Mouse (Mus musculus) natural killer cell, adult 2 months (primary cell): Measurements from ENCODE around the gene Cactin.
A peak's percentile ranks its signal among the peaks of the same experiment; 100 is the strongest.

Source experiments
- DNase-seq, 2 experiments: peaks; one replicate each; pipeline ENCODE4 v3.0.0; 2022; ENCODE audit warnings: low spot score in 2 of 2

Cactin gene

DNA sequence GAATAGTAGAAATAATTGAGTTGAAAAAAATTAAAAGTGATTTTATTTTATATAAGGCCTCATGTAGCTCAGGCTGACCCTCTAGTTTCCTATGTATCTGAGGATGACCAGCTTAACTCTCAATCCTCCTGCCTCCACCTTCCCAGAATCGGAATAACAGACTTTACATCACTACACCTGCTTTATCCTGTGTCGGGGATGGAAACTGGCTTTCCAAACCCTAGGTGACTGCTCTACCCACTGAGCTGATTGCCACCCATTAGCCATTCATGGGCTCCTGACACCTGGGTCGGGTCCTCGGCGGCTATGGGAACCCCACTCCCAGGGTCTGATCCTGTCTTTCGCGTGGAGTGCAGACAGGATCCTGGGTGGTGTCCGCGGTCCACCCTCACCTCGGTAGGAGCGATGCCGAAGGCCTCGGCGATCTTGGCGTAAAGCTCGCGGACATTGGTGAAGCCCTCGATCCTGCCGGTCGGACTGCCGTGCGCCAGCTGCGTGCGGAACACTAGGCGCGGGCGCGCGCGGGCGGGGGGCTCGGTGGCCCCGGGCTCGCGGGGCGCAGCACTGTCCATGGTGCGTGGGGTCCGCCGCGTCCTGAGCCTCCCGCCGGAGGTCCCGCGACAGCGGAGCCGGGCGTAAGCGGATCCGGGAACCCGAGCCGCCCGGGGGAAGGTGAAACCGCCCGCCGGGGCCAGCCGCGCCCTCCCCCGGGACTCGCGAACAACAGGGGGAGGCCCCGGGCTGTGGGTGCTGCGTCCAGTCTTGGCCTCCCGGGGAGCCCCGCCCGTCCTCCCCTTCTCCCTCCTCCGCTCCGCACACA is 22.0 kb downstream of the Cactin start, which contains the start of gene Gipc3:
Gene Gipc3, minus strand, starts transcription at position 581 of the 820 bp plus-strand sequence.
- no peak for DNase-seq

DNA sequence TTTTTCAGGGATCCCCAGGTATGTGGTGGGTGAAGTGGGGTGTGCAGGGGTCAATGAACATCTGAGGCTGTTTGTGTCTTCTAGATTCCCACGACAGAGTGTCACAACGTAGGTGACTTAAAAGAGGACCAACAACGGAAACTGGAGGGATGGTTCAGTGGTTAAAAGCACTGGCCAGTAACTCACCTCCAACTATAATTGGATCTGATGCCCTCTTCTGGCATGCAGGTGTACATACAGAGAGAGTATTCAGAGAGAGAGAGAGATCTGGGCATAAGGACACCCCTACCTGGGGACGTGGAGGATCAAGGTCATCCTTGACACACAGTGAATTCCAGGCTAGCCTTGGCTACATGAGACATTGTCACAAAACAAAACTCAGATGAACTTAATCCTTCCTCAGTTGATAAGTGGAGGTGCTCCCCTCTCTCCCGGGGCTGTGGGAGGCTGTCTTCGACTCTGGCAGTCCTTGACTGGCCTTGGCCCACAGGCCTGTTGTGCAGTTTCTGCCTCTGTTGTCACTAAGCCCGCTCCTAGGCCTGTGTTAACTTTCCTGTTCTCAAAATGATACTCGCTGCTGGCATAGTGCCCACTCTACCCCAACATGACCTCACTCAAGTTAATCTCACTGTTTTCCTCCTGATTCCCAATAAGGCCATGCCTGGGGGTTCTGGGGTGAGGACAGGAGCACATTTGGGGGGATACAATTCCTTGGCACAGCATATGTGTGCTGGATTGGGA is 23.7 kb downstream of the Cactin start:
- peak; percentile 21 to 47 for DNase-seq

DNA sequence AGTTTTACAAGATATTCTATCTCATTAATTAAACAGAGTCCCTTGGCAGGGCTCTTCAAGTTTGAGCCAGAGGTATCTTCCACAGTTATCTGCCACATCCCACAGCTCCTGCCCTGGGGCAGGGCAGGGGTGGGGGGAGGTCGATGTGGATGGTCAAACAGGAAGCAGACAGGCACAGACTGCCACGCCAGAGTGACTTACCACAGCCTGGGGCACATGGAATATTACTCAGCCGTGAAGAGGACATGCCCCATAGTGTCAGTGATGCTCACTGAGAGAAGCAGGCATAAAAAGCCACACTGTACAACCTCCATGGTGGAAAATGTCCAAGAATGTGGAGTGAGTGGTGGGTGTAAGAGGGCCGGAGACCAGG is 24.2 kb downstream of the Cactin start:
- no peak for DNase-seq

DNA sequence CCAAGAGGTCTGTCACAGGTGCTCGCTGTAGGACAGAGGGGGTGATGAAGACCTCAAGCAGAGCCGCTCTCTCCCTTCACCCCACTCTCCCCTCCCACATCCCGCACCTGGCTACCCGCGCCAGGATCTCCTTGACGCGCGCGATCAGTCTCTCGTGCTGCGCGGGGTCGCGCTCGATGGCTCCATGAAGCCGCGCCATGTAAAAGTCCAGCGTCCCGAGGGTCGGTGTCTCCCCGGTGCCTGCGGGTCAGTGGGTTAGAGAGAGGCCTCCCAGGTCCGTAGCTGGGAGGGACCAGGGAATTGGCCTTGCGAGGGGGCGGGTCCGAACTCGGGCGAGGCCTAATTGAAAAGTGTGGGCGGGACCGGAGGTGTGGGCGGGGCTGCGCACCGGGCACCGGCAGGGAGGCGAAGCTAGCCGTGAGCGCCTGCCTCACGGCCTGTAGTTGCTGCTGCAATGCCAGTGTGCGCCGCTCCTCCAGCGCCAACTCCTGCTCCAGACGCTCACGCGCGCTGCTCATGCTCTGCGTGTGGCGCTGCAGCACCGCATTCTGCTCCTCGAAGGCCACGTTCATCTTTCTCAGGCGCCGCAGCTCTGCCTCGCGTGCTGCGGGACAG is 25.7 kb downstream of the Cactin start:
- peak; percentile 44 to 59 for DNase-seq

DNA sequence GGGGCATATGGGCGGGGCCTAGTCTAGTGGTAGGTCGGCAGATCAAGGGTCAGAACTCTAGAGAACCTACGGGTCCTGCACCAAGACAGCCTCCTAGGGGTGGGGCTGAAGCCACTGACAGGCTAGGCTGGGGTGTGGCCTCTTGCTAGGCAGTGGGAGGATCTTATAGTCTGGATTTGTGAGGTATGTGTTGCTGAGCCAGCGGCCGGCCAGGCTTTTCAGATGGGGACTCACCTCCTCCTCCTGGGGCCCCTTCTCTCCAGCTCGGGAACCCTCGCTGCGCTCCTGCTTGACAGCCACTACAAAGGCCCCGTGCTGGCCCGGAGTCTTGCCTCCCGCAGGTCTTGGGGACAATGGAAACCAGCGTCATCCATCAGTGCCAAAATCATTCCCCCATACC is 28.2 kb downstream of the Cactin start:
- DNase-seq: no peak

DNA sequence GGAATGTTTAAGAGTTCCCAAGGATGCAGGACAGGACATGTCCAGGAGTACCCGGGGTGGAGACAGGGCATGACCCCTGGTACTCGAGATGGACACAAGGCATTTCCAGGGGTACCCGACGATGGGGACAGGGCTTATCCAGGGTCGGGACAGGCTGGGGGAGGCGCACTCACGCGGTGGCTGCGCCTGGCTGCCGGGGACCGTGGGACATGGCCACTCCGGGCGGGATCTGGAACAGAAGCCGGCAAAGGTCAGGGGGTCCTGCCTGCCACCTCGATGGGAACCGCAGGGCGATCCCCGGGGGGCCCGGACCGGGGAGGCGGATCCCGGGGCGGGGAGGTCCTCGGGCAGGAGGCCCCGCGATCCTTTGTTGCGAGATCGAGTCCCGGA is 29.1 kb downstream of the Cactin start:
- DNase-seq: no peak

DNA sequence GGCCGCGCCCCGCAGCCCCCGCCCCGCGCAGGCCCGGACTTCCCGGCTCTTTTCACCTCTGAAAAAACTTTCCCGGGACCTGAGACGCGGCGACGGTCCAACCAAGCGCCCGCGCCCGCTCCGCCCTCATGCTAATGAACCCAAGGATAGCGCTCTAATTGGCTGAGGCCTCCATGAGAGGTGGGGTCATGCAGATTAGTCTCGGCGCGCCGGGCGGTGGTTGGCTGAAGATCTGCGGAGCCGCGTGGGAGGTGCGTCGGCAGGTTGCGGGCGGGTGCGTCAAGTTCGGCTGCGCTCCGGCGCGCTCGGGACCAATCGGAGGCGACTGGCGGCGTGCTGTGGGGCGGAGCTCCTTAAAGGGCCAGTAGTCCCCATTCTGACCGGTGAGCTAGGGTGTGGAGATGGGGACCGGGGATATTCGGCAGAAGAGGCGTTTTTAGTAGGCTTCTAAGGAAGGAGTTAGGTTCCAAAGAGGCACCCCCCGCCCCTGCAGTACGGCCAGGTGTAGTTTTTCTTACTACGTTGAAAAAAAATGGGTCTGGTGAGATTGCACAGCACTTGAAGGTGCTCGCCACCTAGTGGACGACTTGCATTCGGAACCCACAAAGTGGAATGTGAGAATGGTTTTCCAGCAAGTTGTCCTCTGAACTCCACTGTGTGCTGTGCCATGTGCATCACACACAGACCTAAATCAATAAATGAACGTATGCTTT is 29.6 kb downstream of the Cactin start, which contains the start of gene Hmg20b:
Gene Hmg20b, minus strand, starts transcription at position 130 of the 713 bp plus-strand sequence.
- DNase-seq: peak; percentile 98 to 99

DNA sequence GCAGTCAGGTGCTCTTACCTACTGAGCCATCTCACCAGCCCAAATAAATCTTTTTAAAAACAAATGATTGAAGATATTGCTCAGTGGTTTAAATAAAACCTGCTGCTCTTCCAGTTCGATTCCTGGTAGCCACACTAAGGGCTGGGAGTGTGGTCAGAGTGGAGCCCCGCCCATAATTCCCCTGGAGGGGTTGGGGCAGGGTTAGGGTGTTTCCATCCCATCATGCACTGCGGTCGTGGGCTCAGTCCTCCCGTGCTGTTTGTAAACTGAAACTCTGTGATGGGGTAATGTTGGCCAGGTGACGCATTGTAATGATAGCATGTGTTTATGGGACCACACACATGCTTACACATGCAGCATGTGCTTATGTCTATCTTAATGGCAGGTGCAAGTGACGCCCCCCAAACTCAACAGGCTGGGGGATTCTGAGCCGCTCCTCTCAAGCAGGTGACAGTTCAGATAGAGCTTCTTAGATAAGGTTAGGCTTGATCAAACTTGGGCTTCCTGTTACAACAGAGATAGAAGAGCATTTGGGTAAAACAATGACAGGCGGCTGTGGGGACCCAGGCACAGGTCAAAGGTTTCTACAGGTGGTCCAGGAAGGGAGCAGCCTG is 30.9 kb downstream of the Cactin start:
- peak in 1 of 2 experiments; percentile 44 for DNase-seq

DNA sequence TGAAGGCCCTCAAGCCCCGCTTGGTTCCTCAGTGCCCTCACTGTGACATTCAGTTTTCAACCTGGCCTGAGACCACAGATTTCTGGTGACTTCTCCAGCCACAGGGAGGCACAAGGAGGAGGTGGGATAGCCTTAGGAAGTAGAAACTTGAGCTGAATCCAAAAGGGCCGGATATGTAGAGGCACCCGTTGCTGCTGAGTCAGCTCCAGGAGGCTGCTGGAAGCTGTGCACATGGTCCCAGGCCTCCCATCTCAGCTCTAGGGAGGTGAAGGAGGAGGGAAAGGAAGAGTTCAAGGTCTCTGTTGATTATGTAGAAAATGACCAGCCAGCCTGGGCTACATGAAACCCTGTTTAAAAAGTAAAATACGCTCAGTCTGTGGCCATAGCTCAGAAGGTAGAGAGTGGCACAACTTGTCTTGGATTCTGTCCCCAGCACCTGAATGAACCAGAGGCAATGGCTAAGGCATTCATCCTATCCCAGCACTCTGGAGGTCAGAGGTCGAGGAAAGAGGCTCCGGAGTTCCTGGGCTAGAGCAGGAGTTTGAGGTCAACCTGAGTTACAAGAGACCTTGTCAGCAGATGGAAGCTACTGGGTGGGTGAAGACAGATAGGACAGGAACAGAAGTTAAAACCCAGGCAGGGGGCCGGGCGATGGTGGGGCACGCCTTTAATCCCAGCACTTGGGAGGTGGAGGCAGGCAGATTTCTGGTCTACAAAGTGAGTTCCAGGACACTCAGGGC is 34.0 kb downstream of the Cactin start:
- no peak for DNase-seq

DNA sequence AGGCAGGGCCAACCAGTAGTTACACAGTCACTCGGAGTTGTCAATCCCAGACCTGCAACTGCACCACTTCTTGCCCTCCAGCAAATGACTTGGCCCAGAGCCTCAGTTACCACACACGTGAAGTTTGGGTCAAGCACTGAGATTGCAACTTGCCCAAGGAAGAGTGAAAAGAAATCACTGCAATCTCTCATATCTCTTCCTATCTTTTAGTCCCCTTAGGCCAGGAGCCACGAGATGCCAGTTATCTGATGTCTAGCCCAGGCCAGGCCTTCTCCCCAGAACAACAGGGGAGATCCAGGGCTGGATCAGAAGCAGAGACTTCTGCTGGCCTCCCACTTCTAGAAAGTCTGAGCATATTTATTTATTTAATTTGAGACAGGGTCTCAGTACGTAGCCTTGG is 34.6 kb downstream of the Cactin start:
- DNase-seq: no peak

DNA sequence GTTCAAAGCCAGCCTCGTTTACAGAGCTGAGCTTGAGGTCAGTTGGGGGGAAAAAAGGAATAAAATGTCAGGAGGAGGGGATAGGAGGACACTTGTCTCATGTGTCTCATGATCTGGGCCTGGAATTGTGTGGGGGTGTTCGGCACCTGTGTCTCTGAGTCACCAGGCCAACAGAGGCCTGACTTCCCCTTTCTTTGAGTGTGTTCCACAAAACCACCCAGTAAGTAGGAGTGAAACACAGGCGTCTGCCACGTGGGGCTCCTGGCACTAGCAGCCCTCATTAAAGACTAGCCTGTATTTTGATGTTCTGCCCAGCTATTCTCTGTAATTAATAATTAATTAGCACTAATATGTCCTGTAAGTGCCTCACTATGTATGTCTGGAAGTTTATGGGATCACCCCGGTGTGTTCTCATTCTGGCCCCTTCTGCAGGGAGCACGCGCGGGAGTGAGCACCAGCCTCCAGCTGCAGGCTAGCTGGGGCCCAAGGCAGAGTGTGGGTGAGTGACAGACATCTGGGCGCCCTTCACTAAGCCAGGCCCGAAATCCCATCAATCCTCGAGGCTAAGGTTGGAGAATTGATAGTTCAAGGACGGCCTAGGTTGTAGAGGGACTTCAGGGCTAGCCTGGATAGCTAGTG is 35.6 kb downstream of the Cactin start:
- DNase-seq: peak in 1 of 2 experiments; percentile 68

DNA sequence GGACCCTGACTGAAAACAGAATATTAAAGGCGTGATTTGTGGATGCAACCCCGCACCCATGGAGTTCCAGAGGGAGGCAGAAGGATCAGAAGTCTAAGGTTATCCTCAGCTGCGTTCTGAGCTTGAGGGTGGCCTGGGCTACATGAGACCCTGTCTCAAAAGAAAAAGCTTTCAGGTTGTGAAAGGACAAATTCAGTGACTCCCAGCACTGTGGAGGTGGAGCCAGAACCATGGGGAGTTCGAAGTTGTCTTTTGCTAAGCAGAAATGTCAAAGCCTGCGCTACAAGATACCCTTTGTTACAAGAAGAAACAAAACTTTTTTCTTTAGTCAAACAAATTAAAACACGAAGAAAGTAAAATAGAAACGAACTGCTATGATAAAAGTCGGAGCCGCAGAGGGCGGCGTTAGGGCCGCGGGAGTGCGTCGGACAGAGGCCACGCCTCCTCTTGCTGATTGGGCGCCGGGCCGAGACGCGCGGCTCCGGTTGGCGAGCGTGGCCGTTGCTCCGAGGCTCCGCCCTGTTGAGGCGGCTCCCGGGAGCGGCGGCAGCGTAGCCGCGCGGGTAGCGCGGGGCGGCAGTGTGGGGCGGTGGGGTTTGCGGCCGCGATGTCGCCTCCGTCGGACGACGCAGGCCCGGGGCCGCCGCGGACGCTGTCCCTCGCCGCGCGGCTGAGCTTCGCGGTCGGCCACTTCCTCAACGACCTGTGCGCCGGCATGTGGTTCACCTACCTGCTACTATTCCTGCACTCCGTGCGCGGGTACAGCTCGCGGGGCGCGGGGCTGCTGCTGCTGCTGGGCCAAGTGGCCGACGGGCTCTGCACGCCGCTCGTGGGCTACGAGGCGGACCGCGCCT is 36.3 kb downstream of the Cactin start, which contains the start of gene Mfsd12:
Gene Mfsd12, plus strand, starts transcription at position 501 of the 854 bp plus-strand sequence.
- DNase-seq: peak; percentile 68 to 81

DNA sequence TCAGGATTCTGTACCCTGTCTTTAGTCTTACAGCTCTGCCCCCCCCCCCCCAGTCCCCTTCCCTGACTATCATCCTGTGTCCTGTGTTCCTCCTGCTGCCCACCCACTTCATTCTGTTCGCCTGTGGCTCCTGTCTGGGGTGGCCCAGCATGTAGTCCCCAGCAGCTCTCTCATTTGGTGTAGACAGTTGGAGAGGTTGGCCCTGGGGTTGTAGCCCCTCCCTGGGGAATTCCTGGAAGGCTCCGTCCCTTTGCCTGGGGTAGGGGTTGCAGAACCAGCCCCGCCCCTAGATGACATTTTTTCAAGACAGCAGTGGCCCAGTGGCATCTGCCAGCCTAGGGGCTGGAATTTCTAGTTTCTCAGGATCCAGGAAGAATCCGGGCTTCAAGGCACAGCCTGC is 37.3 kb downstream of the Cactin start:
- DNase-seq: no peak

DNA sequence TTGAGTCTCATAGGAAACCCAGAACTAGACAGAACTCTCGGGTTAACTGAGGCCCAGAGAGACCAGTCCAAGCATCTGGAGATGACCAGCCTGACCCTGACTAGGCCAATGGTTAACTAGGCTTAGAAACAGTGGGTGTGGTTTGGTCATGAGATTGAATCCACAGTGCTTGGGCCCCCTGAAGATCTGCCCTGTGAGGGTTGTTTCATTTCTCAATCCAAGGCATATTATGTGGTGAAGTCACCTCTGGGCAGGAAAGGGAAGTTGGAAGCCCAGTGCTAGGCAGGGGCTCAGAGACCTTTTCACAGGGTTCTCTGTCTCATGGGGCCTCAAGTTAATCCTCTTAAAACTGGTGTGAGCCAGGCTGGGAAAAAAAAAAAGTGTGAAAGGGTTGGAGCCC is 37.9 kb downstream of the Cactin start:
- no peak for DNase-seq

DNA sequence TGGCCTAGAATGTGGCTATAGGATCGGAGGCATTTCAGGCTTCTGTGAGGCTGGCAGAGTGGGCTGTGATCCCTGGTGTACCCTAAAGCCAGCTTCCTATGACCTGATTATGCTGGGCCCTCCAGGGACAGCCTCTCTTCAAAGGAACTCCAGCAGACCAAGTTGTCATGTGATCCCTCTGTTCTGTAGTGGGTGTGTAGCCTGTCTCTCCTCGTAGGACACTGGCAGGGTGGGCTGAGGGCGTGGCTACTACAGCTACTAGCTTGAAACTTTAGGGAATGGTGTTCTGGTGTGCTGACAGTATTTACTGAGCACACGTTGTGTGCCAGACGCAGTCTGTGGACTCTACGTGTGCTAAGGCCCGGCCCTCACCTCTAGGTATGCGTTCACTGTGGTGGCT is 39.8 kb downstream of the Cactin start:
- no peak for DNase-seq

DNA sequence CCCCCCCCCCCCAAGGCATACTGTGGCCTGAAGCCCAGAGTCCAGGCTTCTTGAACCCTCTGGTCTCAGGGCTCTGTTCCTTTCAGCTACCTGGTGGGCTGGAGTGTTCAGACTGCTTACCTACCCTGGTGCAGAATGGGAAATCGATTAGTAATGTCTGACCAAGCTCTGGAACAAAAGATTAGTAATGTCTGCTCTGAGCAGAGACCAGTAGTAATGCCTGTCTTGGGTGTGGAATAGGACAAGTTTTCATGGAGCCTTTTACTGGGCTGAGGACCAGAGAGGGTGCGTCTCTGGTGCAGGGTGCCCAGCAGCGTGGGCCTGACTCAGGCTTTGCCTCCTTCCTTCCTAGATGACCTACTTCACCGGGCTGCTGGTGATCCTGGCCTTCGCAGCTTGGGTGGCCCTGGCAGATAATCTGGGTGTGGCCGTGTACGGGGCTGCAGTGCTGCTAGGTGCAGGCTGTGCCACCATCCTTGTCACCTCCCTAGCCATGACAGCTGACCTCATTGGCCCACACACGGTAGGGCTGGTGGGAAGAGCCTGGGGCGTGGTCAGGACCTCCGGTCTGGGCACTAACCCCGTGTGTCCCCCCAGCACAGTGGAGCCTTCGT is 41.5 kb downstream of the Cactin start:
- no peak for DNase-seq

DNA sequence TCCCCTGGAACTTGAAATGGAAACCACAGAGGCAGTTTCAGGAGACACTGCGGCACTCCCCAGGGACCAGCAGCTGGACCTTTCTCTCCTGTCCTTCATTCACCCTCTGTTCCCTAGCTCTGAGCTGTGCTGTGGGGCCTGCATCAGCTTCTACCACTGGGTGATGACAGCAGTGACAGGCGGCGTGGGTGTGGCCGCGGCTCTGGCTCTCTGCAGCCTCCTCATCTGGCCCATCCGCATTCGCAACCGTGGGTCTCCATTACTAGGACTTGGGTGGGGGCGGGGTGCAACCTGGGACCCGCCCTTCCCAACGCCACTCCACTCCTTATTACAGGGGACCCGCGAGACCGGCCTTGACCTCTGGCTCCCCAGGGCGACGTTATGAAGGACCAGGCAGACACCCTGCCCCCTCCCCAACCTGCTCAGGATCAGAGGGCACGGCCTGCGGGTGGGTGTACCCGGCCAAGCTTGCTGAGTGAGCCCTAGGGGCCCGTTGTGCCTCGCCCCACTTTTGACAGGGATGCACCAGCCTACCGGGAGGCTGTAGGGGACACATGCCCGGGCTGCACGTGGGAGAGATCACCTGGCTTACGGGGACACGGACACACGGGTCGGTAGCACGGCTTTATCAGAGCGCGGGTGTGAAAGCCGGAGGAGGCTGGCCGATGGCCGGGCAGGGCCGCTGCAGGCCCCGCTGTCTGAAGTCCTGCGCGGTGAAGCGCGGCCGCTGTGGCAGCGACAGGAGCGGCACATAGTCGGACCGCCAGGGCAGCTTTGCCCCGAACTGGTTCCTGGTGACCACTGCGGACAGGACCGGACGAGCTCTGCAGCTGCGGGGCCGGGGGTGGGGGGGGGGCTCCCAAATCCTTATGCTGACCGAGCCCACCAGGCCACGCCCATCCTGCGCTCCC is 42.8 kb downstream of the Cactin start:
- no peak for DNase-seq

DNA sequence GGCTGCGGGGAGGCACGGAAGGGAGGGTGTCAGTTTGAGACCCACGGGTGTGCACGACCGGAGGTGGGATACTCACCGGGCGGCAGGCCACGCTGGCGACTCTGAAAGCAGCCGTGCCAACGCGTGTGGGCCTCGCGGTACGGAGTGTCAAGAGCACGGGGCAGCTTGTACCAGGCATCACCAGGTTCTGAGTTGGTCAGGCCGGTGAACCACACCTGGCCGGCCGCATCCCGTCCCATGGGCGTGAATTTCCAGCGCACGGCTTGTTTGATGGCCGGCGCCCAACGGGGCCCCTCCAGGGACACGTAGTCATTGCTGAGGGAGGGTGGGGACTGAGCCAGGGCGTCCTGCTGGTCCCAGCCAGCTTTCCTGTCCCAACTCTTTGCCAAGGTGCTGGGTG is 43.8 kb downstream of the Cactin start:
- no peak for DNase-seq
